Mouse (Mus musculus) spleen, adult 2 months (tissue): Measurements from ENCODE around the gene Dcaf4.

Source experiments
- CTCF ChIP-seq: fragments of 200-500 bp; IDR thresholded peaks from 2 replicates; pipeline ENCODE4 v1.5.1; 2011; ENCODE audit warnings: mild to moderate bottlenecking, inconsistent platforms; ENCODE audit not compliant: insufficient read depth, insufficient read length, insufficient replicate concordance; ENCODE audit errors: extremely low read depth
- POLR2A ChIP-seq: fragments of 200-500 bp; IDR thresholded peaks from 2 replicates; pipeline ENCODE4 v1.6.1; 2011; ENCODE audit warnings: low read depth, low read length, inconsistent platforms

DNA sequence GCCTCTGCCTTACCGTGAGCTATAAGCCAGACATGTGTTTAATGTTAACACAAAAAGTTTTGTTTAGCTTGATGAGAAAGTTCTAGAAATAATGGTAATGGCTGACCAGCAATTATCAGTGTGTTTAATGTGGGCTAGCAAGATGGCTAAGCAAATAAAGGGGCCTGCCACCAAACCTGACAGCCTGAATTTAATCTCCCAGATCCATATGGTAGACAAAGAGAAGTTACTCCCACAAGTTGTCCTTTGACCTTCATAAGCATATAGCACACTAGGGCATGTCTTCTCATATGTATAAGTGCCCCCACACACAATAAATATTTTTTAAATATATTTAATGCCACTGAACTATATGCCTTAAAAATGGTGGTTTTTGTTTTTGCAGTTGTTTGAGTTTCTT, 41.1 kb upstream of the Dcaf4 start:
- TF ChIP-seq POLR2A: no peak
- TF ChIP-seq CTCF: no peak
